Mouse (Mus musculus) embryonic facial prominence, embryonic 11.5 days (tissue): ENCODE measurements around the gene Lrrk1. TPM values are rescaled to one million over a fixed set of nuclear protein-coding genes. Genes with fewer than 3 reads are reported as not detected.

Experiments used
- ATAC-seq: fragments of 200-750 bp; cut with Nextera tagmentation; replicated peaks from 2 replicates; pipeline ENCODE4 v1.8.0; 2017; ENCODE audit warnings: low read depth; ENCODE audit not compliant: insufficient number of reproducible peaks, low FRiP score, low TSS enrichment
- DNase-seq: peaks from one replicate; pipeline ENCODE4 v3.0.0-alpha.2; 2015; ENCODE audit warnings: low spot score
- H3K27ac ChIP-seq: fragments of 300-500 bp; sonication (generic); replicated peaks from 2 replicates; pipeline ENCODE4 v1.5.1; 2014; ENCODE audit warnings: mild to moderate bottlenecking, low read depth, low read length, control low read depth
- H3K27me3 ChIP-seq: fragments of 300-500 bp; sonication (generic); 2 replicates; pipeline ENCODE4 v1.6.1; 2014; ENCODE audit warnings: mild to moderate bottlenecking, low read length, moderate library complexity, mixed read lengths; ENCODE audit not compliant: control insufficient read depth, insufficient read depth
- H3K36me3 ChIP-seq: fragments of 300-500 bp; sonication (generic); replicated peaks from 2 replicates; pipeline ENCODE4 v1.6.1; 2014; ENCODE audit warnings: low read depth, mild to moderate bottlenecking, low read length, moderate library complexity, mixed read lengths; ENCODE audit not compliant: control insufficient read depth, insufficient read depth
- H3K4me1 ChIP-seq: fragments of 300-500 bp; sonication (generic); 2 replicates; pipeline ENCODE4 v1.6.1; 2014; ENCODE audit warnings: low read length, mixed read lengths; ENCODE audit not compliant: control insufficient read depth, insufficient read depth
- H3K4me2 ChIP-seq: fragments of 300-500 bp; sonication (generic); 2 replicates; pipeline ENCODE4 v1.6.1; 2014; ENCODE audit warnings: low read depth, mild to moderate bottlenecking, control low read depth, low read length, moderate library complexity
- H3K4me3 ChIP-seq: fragments of 300-500 bp; sonication (generic); 2 replicates; pipeline ENCODE4 v1.5.1; 2014; ENCODE audit warnings: low read depth, low read length, control low read depth
- H3K9ac ChIP-seq: fragments of 300-500 bp; sonication (generic); replicated peaks from 2 replicates; pipeline ENCODE4 v1.6.1; 2014; ENCODE audit warnings: mild to moderate bottlenecking, control low read depth, low read length
- H3K9me3 ChIP-seq: fragments of 300-500 bp; sonication (generic); replicated peaks from 2 replicates; pipeline ENCODE4 v1.6.1; 2016; ENCODE audit warnings: mild to moderate bottlenecking, low read length, inconsistent platforms, mixed read lengths; ENCODE audit not compliant: control insufficient read depth
- WGBS: fragments of 180-500 bp; shearing (Covaris S2); extraction: QIAGEN DNeasy Blood & Tissue Kit; methylation state at CpG from one replicate; pipeline ENCODE4 v1.1.7; 2014; 5-methylcytosine and 5-hydroxymethylcytosine counted together
- polyA plus RNA-seq: library from polyadenylated mRNA; unstranded; fragments of >200 nt; fragmentation: Nextera tagmentation; extraction: Ambion mirVana; gene quantifications from 2 replicates; pipeline ENCODE4 v1.2.1, GENCODE M21; 2014

The Lrrk1 gene
- polyA plus RNA-seq, 1 experiment from 2014 or later = 3.1 TPM

DNA sequence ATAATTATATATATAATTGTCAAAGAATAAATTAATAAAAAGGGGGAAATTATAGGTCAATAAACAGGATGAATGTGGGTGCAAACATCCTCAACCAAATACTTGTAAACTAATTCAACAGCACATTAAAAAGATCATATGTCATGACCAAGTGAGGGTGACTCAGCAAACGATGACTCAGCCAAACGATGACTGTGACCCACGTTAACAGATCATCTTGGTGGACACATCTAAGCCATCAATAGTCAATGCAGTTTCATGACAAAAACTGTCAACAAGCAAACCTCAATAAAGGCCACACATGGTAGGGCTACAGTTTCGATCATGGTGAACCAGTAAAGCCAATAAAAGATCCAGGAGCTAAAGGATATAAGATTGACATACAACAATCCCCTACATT is 29.1 kb downstream of the Lrrk1 start:
- H3K9ac ChIP-seq = no peak overlapping the region
- H3K4me2 ChIP-seq = no peak overlapping the region
- no peaks in the 10 kb centered on the region for H3K36me3 ChIP-seq
- H3K9me3 ChIP-seq = no peaks in the 10 kb centered on the region
- H3K4me3 ChIP-seq = no peak overlapping the region
- H3K4me1 ChIP-seq = no peaks in the 10 kb centered on the region
- H3K27me3 ChIP-seq = no peaks in the 10 kb centered on the region
- H3K27ac ChIP-seq = no peak overlapping the region
- WGBS = 92% methylated on average over 4 of the region's 4 CpGs
- DNase-seq (no peak), ATAC-seq (no peak)

GRCm38 (mm10) chr7:66358461-66358860 is 29.7 kb downstream of the Lrrk1 start:
- 85% methylated on average over 3 of the region's 3 CpGs for WGBS
- no peak overlapping the region for H3K4me2 ChIP-seq
- ATAC-seq (no peak), DNase-seq (no peak)
- no peaks in the 10 kb centered on the region for H3K36me3 ChIP-seq
- H3K9ac ChIP-seq = no peak overlapping the region
- H3K27me3 ChIP-seq = no peaks in the 10 kb centered on the region
- no peak overlapping the region for H3K4me3 ChIP-seq
- no peaks in the 10 kb centered on the region for H3K9me3 ChIP-seq
- H3K27ac ChIP-seq = no peak overlapping the region
- no peaks in the 10 kb centered on the region for H3K4me1 ChIP-seq

DNA sequence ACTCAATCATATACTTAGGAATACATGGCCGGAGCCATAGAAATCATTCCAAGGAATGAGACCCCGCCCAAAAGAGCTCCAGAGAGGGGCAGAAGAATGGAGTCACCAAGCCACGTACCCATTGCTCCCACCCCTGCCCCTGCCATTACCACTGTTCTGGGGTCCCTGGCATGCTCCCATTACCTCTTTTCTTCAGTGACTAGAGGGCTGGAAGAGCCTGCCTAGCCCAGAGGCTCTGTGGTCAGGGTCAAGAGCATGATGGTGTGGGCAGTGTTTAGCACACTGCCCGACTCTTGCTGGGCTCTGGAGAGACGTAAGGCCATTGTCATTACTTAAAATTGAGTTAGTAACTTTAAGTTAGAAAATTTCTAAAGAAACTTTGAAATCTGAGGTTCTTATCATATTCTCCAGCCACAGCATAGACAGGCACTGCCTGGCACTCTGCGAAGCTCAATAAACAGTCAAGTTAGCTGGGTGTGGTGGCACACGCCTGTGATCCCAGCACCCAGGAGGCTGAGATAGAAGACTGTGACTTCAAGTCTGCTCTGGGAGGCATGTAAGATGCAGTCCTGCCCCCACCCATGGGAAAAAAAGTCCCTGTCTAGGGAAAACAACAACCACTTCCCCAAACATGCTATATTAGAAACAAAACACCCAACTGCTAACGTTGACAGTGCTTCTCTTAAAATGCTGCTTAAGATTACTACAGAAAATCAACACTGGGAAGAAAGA is 32.2 kb downstream of the Lrrk1 start:
- ATAC-seq = no peak
- Histone ChIP-seq H3K4me1 (no peaks in the 10 kb centered on the region), H3K4me3 (no peak overlapping the region), H3K27me3 (no peaks in the 10 kb centered on the region), H3K36me3 (no peaks in the 10 kb centered on the region), H3K9me3 (no peaks in the 10 kb centered on the region), H3K9ac (no peak overlapping the region), H3K27ac (no peak overlapping the region), H3K4me2 (no peak overlapping the region)
- no peak for DNase-seq
- 85% methylated on average over 8 of the region's 8 CpGs for WGBS

GRCm38 (mm10) chr7:66354911-66355310 is 33.2 kb downstream of the Lrrk1 start:
- no peak overlapping the region for H3K4me2 ChIP-seq
- H3K9ac ChIP-seq = no peak overlapping the region
- no peak overlapping the region for H3K4me3 ChIP-seq
- no peaks in the 10 kb centered on the region for H3K9me3 ChIP-seq
- H3K36me3 ChIP-seq = no peaks in the 10 kb centered on the region
- no peaks in the 10 kb centered on the region for H3K4me1 ChIP-seq
- no peaks in the 10 kb centered on the region for H3K27me3 ChIP-seq
- 54% methylated on average over 3 of the region's 3 CpGs for WGBS
- ATAC-seq (no peak), DNase-seq (no peak)
- H3K27ac ChIP-seq = no peak overlapping the region

- ATAC-seq (no peak), DNase-seq (no peak)
- H3K9ac ChIP-seq = no peak overlapping the region
Measured at GRCm38 (mm10) chr7:66351074-66351473, 37.1 kb downstream of the Lrrk1 start.

GRCm38 (mm10) chr7:66349670-66350069 is 38.5 kb downstream of the Lrrk1 start:
- H3K4me2 ChIP-seq = no peak overlapping the region
- H3K9me3 ChIP-seq = no peaks in the 10 kb centered on the region
- H3K27me3 ChIP-seq = no peaks in the 10 kb centered on the region
- H3K36me3 ChIP-seq = no peaks in the 10 kb centered on the region
- DNase-seq (no peak), ATAC-seq (no peak)
- 66% methylated on average over 11 of the region's 11 CpGs for WGBS
- H3K4me1 ChIP-seq = no peaks in the 10 kb centered on the region
- no peak overlapping the region for H3K9ac ChIP-seq
- H3K27ac ChIP-seq = no peak overlapping the region
- no peak overlapping the region for H3K4me3 ChIP-seq

More at GRCm38 (mm10) chr7:66351074-66351473, 37.1 kb downstream of the Lrrk1 start:
- H3K36me3 ChIP-seq = no peaks in the 10 kb centered on the region
- no peaks in the 10 kb centered on the region for H3K4me1 ChIP-seq
- no peaks in the 10 kb centered on the region for H3K9me3 ChIP-seq
- no peak overlapping the region for H3K4me2 ChIP-seq
- 89% methylated on average over 4 of the region's 4 CpGs for WGBS
- H3K27ac ChIP-seq = no peak overlapping the region
- no peaks in the 10 kb centered on the region for H3K27me3 ChIP-seq
- H3K4me3 ChIP-seq = no peak overlapping the region

DNA sequence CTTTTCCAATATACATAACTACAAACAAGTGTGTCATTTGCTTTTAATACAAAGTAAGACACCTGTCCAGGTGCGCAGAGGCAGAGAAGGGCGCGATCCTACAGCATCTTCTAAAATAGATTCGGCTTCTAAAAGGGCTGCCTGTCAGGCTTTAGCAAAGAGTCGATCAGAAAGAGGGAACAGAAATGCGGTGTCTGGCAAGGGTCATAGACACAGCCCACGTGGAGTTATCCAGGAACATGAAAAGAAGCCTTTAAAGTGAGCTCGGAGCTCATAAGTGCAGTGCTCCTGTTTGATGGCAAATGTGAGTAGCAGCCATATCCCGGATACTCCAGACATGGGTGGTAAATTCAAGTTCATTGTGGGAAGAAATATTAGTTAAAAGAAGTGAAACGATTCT is 39.6 kb downstream of the Lrrk1 start:
- Histone ChIP-seq H3K27ac (no peak overlapping the region), H3K4me2 (no peak overlapping the region), H3K9me3 (no peaks in the 10 kb centered on the region), H3K4me3 (no peak overlapping the region), H3K27me3 (no peaks in the 10 kb centered on the region), H3K4me1 (no peaks in the 10 kb centered on the region), H3K36me3 (no peaks in the 10 kb centered on the region), H3K9ac (no peak overlapping the region)
- DNase-seq (no peak), ATAC-seq (no peak)
- 88% methylated on average over 10 of the region's 10 CpGs for WGBS

DNA sequence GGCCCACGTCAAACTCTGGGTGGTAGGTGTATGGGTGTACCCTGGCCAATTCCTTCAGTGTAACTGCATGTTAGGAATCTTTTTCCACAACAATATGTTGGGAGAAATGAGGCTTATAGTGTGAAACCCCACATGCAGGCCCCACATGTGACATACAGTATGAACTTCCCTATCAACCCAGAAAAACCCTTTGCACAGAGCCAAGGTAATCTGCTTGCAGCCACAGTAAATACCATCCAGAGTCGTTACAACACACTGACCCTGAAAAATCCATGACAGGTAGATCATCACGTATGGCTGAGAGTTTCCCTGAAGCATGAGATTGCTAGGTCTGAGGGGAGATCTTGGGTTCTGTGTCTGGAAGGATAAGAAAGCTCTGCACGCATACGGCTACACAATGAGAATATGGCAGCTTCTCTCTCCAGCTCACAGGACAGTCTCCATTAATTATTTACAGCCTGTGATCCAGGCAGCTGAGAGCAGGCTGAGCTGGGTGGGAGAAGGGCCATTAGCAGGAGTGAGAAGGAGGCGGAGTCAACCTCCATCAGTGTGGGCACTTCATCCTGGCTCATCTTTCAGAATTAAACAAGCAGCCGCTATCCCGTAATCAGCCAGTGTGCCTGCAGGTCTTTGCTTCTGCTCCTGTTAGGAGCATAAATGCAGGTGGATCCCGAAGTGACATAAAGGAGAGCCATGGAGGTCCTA is 41.0 kb downstream of the Lrrk1 start:
- H3K4me1 ChIP-seq = no peaks in the 10 kb centered on the region
- no peaks in the 10 kb centered on the region for H3K36me3 ChIP-seq
- DNase-seq (no peak), ATAC-seq (no peak; the same call in 1 of the 2 replicates)
- no peak overlapping the region for H3K4me2 ChIP-seq
- no peaks in the 10 kb centered on the region for H3K27me3 ChIP-seq
- H3K4me3 ChIP-seq = no peak overlapping the region
- no peaks in the 10 kb centered on the region for H3K9me3 ChIP-seq
- no peak overlapping the region for H3K27ac ChIP-seq
- H3K9ac ChIP-seq = no peak overlapping the region
- 55% methylated on average over 9 of the region's 9 CpGs for WGBS
